Mouse (Mus musculus) midbrain, embryonic 14.5 days (tissue): Measurements from ENCODE around the gene Aim2. TPM values are rescaled to one million over a fixed set of nuclear protein-coding genes. Genes with fewer than 3 reads are reported as not detected.

ENCODE experiments used
- ATAC-seq: fragments of 200-750 bp; cut with Nextera tagmentation; 2 replicates; pipeline ENCODE4 v1.8.0; 2017; ENCODE audit warnings: moderate number of reproducible peaks, moderate library complexity; ENCODE audit not compliant: low FRiP score, low TSS enrichment
- DNase-seq: peaks from one replicate; pipeline ENCODE4 v3.0.0-alpha.2; 2015
- H3K27ac ChIP-seq: fragments of 300-500 bp; sonication (generic); replicated peaks from 2 replicates; pipeline ENCODE4 v1.5.1; 2014; ENCODE audit warnings: mild to moderate bottlenecking, low read depth, low read length, moderate library complexity
- H3K27me3 ChIP-seq: fragments of 300-500 bp; sonication (generic); 2 replicates; pipeline ENCODE4 v1.6.1; 2014; ENCODE audit warnings: low read length, control low read depth, mixed read lengths; ENCODE audit not compliant: control insufficient read depth, insufficient read depth
- H3K36me3 ChIP-seq: fragments of 300-500 bp; sonication (generic); 2 replicates; pipeline ENCODE4 v1.6.1; 2014; ENCODE audit warnings: low read length, control low read depth; ENCODE audit not compliant: control insufficient read depth, insufficient read depth
- H3K4me1 ChIP-seq: fragments of 300-500 bp; sonication (generic); 2 replicates; pipeline ENCODE4 v1.6.1; 2014; ENCODE audit warnings: mild to moderate bottlenecking, antibody characterized with exemption, low read length, control low read depth; ENCODE audit not compliant: control insufficient read depth, insufficient read depth
- H3K4me2 ChIP-seq: fragments of 300-500 bp; sonication (generic); 2 replicates; pipeline ENCODE4 v1.6.1; 2014; ENCODE audit warnings: mild to moderate bottlenecking, low read length, moderate library complexity
- H3K4me3 ChIP-seq: fragments of 300-500 bp; sonication (generic); replicated peaks from 2 replicates; pipeline ENCODE4 v1.5.1; 2014; ENCODE audit warnings: low read depth, low read length
- H3K9ac ChIP-seq: fragments of 300-500 bp; sonication (generic); replicated peaks from 2 replicates; pipeline ENCODE4 v1.6.1; 2014; ENCODE audit warnings: mild to moderate bottlenecking, low read length, moderate library complexity
- H3K9me3 ChIP-seq: fragments of 300-500 bp; sonication (generic); 2 replicates; pipeline ENCODE4 v1.6.1; 2016; ENCODE audit warnings: low read length, control low read depth, mixed read lengths; ENCODE audit not compliant: control insufficient read depth
- WGBS: fragments of 180-500 bp; shearing (Covaris S2); extraction: QIAGEN DNeasy Blood & Tissue Kit; methylation state at CpG from one replicate; pipeline ENCODE4 v1.1.7; 2014; 5-methylcytosine and 5-hydroxymethylcytosine counted together
- polyA plus RNA-seq: library from polyadenylated mRNA; unstranded; fragments of >200 nt; fragmentation: Nextera tagmentation; extraction: Ambion mirVana; gene quantifications from 2 replicates; pipeline ENCODE4 v1.2.1, GENCODE M21; 2014

Aim2 gene
- polyA plus RNA-seq, 1 experiment from 2014 or later = 2.4 TPM

- Histone ChIP-seq H3K9ac (peak within 1 kb of the TSS; percentile 95), H3K4me2 (peak within 1 kb of the TSS; percentile 77), H3K27ac (peak within 1 kb of the TSS; percentile 94), H3K4me3 (peak within 1 kb of the TSS; percentile 99), H3K36me3 (0 out of 2 replicates have a peak, but pooled peaks cover 4% of the 10 kb centered on the region), H3K27me3 (no peaks in the 10 kb centered on the region), H3K4me1 (peaks cover 26% of the 10 kb centered on the region), H3K9me3 (no peaks in the 10 kb centered on the region)
- WGBS = under 1% methylated on average over 39 of the region's 46 CpGs
- peak; percentile 94 for DNase-seq
- ATAC-seq = peak; percentile 88
Measured at GRCm38 (mm10) chr1:173367356-173368046, 16.8 kb downstream of the Aim2 start, which contains the start of gene Cadm3. Gene Cadm3, minus strand, starts transcription at chr1:173367695.

- ATAC-seq = no peak
- H3K4me3 ChIP-seq = no peak overlapping the region
- WGBS = 61% methylated on average over 2 of the region's 2 CpGs
- H3K9me3 ChIP-seq = no peaks in the 10 kb centered on the region
- DNase-seq = no peak
- H3K36me3 ChIP-seq = no peaks in the 10 kb centered on the region
- H3K27ac ChIP-seq = no peak overlapping the region
- H3K4me2 ChIP-seq = no peak overlapping the region
- H3K27me3 ChIP-seq = no peaks in the 10 kb centered on the region
- H3K4me1 ChIP-seq = peaks cover 15% of the 10 kb centered on the region
- H3K9ac ChIP-seq = no peak overlapping the region
Measured at GRCm38 (mm10) chr1:173369611-173370010, 18.9 kb downstream of the Aim2 start.

GRCm38 (mm10) chr1:173370456-173370855 lies 19.8 kb downstream of the Aim2 start:
- 56% methylated on average over 6 of the region's 6 CpGs for WGBS
- peaks cover 6% of the 10 kb centered on the region for H3K4me1 ChIP-seq
- H3K9ac ChIP-seq = no peak overlapping the region
- DNase-seq (no peak), ATAC-seq (no peak)
- no peaks in the 10 kb centered on the region for H3K9me3 ChIP-seq
- no peak overlapping the region for H3K4me3 ChIP-seq
- H3K4me2 ChIP-seq = no peak overlapping the region
- no peak overlapping the region for H3K27ac ChIP-seq
- H3K36me3 ChIP-seq = no peaks in the 10 kb centered on the region
- no peaks in the 10 kb centered on the region for H3K27me3 ChIP-seq

- WGBS = 72% methylated on average over 6 of the region's 6 CpGs
Measured at GRCm38 (mm10) chr1:173371586-173371985, 20.9 kb downstream of the Aim2 start.

GRCm38 (mm10) chr1:173374020-173374419 lies 23.3 kb downstream of the Aim2 start:
- WGBS = 89% methylated on average over 7 of the region's 7 CpGs
- Histone ChIP-seq H3K36me3 (no peaks in the 10 kb centered on the region), H3K9me3 (no peaks in the 10 kb centered on the region)

More at GRCm38 (mm10) chr1:173371586-173371985, 20.9 kb downstream of the Aim2 start:
- Histone ChIP-seq H3K27ac (no peak overlapping the region), H3K9me3 (no peaks in the 10 kb centered on the region), H3K36me3 (no peaks in the 10 kb centered on the region), H3K27me3 (no peaks in the 10 kb centered on the region), H3K9ac (no peak overlapping the region), H3K4me1 (0 out of 2 replicates have a peak, but pooled peaks cover 2% of the 10 kb centered on the region), H3K4me2 (no peak overlapping the region), H3K4me3 (no peak overlapping the region)
- DNase-seq (no peak), ATAC-seq (no peak)

GRCm38 (mm10) chr1:173377380-173378112 lies 26.9 kb downstream of the Aim2 start:
- 0 out of 2 replicates have a peak overlapping the region, but pooled peaks have one; percentile 26 for H3K4me2 ChIP-seq
- WGBS = 28% methylated on average over 13 of the region's 13 CpGs
- no peak overlapping the region for H3K4me3 ChIP-seq
- H3K9me3 ChIP-seq = no peaks in the 10 kb centered on the region
- H3K27me3 ChIP-seq = no peaks in the 10 kb centered on the region
- ATAC-seq (peak; percentile 84), DNase-seq (peak; percentile 88)
- no peak overlapping the region for H3K9ac ChIP-seq
- no peaks in the 10 kb centered on the region for H3K36me3 ChIP-seq
- no peaks in the 10 kb centered on the region for H3K4me1 ChIP-seq
- no peak overlapping the region for H3K27ac ChIP-seq

More at GRCm38 (mm10) chr1:173374020-173374419, 23.3 kb downstream of the Aim2 start:
- Histone ChIP-seq H3K4me3 (no peak overlapping the region), H3K4me1 (0 out of 2 replicates have a peak, but pooled peaks cover 2% of the 10 kb centered on the region), H3K9ac (no peak overlapping the region), H3K27me3 (no peaks in the 10 kb centered on the region), H3K27ac (no peak overlapping the region), H3K4me2 (no peak overlapping the region)
- DNase-seq (no peak), ATAC-seq (no peak)

- Histone ChIP-seq H3K27me3 (no peaks in the 10 kb centered on the region), H3K36me3 (no peaks in the 10 kb centered on the region), H3K9ac (no peak overlapping the region), H3K4me3 (no peak overlapping the region), H3K27ac (no peak overlapping the region), H3K4me1 (no peaks in the 10 kb centered on the region), H3K9me3 (no peaks in the 10 kb centered on the region), H3K4me2 (no peak overlapping the region)
- ATAC-seq (no peak), DNase-seq (no peak)
- 91% methylated on average over 6 of the region's 6 CpGs for WGBS
Measured at GRCm38 (mm10) chr1:173381436-173381835, 30.8 kb downstream of the Aim2 start.

GRCm38 (mm10) chr1:173389431-173389830 lies 38.8 kb downstream of the Aim2 start:
- Histone ChIP-seq H3K9me3 (no peaks in the 10 kb centered on the region), H3K9ac (peak overlapping the region; percentile 60), H3K36me3 (no peaks in the 10 kb centered on the region), H3K4me3 (peak overlapping the region; percentile 40), H3K27ac (peak overlapping the region; percentile 86), H3K4me2 (peak overlapping the region; percentile 55), H3K4me1 (peaks cover 9% of the 10 kb centered on the region), H3K27me3 (no peaks in the 10 kb centered on the region)
- WGBS = 5% methylated on average over 3 of the region's 3 CpGs
- DNase-seq (no peak), ATAC-seq (peak; percentile 41)
